In the genomic region with DNA sequence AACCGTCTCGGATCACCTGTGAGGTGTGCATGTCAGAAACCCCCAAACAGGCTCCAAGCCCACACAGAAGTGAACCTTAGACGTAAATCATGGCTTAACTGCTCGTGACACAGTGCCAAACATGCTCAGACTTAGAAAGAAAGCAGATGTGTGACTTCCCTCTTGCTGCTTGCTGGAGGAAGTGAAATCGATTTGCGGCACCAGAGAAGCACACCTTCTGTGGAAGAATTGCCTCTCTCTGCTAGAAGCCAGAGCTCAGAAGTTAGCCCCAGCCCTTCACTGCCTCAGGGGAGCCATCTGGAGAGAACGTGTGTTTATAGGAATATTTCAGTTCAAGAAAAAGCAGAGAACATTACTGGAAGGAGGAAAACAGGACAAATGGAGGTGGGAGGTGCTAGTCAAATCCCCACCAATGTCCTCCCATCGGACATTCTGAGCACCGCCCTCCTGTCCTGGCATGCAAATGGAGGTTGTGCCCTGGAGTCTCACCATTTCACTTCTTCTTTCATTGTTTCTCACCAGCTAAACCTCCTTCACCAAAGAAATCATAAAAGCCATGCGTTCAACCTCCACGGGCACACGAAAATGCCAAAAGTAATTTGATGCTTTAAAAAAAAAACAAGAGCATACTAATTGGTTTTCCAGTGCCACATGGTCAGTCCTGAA, we compare ENCODE assay signal across 15 mouse cellular contexts. TPM values are rescaled to one million over a fixed set of nuclear protein-coding genes. Genes with fewer than 3 reads are reported as not detected.
A peak's percentile ranks its signal among the peaks of the same experiment; 100 is the strongest.
DNase-seq lines count a peak whose midpoint lies in the region; ATAC-seq and TF ChIP-seq lines count a peak whose summit lies in the region.
"Had no signal": no experiment of that assay in that cellular context is flagged by ENCODE, and none has a peak within 500 bp of the region (broad histone marks: within the 10 kb centered on the region; RNA-seq: fewer than 3 reads in every experiment).

No protein-coding gene starts in this region.

- ATAC-seq in kidney, embryonic 16.5 days (ENCODE audit: low FRiP score, low TSS enrichment), result peak; percentile 46; the same call in 1 of the 2 replicates
- peak; percentile 71 for ATAC-seq in limb, embryonic 14.5 days (ENCODE audit: low FRiP score, low read depth)

- no peaks in the 10 kb centered on the region for H3K9me3 ChIP-seq in kidney, embryonic 16.5 days (ENCODE audit: low read length)
- no peaks in the 10 kb centered on the region for H3K9me3 ChIP-seq in embryonic facial prominence, embryonic 10.5 days
- H3K9me3 ChIP-seq in limb, embryonic 14.5 days (ENCODE audit: control insufficient read depth, low read length), result no peaks in the 10 kb centered on the region
- H3K9me3 ChIP-seq: G1E; hindbrain, embryonic 10.5 days had no signal

- H3K4me2 ChIP-seq in kidney, embryonic 16.5 days (replicated peaks; ENCODE audit: low read depth, low read length), result peak overlapping the region; percentile 38
- H3K4me2 ChIP-seq in limb, embryonic 14.5 days (replicated peaks; ENCODE audit: low read depth, low read length, severe bottlenecking), result peak overlapping the region; percentile 35

- no peak overlapping the region for H3K9ac ChIP-seq in kidney, embryonic 16.5 days (replicated peaks; ENCODE audit: low read length)
- no peak overlapping the region for H3K9ac ChIP-seq in limb, embryonic 14.5 days (ENCODE audit: low read depth, low read length, severe bottlenecking)

- no peaks in the 10 kb centered on the region for H3K36me3 ChIP-seq in kidney, embryonic 16.5 days (ENCODE audit: insufficient read depth, low read length)
- H3K36me3 ChIP-seq in embryonic facial prominence, embryonic 10.5 days (replicated peaks), result no peaks in the 10 kb centered on the region
- H3K36me3 ChIP-seq in limb, embryonic 14.5 days (ENCODE audit: control insufficient read depth, insufficient read depth, low read length), result no peaks in the 10 kb centered on the region
- H3K36me3 ChIP-seq in spleen, adult 2 months (ENCODE audit: control insufficient read depth, insufficient read depth, low read length), result no peaks in the 10 kb centered on the region
- H3K36me3 ChIP-seq: G1E; hindbrain, embryonic 10.5 days had no signal

- no peaks in the 10 kb centered on the region for H3K4me1 ChIP-seq in kidney, embryonic 16.5 days (ENCODE audit: insufficient read depth, low read length)
- H3K4me1 ChIP-seq in embryonic facial prominence, embryonic 10.5 days, result no peaks in the 10 kb centered on the region
- H3K4me1 ChIP-seq in limb, embryonic 14.5 days (ENCODE audit: control insufficient read depth, insufficient read depth, low read length), result 0 out of 2 replicates have a peak, but pooled peaks cover 3% of the 10 kb centered on the region
- no peaks in the 10 kb centered on the region; the same call in none of the 2 replicates for H3K4me1 ChIP-seq in spleen, adult 2 months (ENCODE audit: control insufficient read depth, insufficient read depth, insufficient read length)
- H3K4me1 ChIP-seq: hindbrain, embryonic 10.5 days had no signal

- DNase-seq in kidney, postnatal 10 days, result no peak
- DNase-seq in embryonic facial prominence, embryonic 10.5 days (ENCODE audit: low spot score), result peak; percentile 24
- DNase-seq in limb, embryonic 14.5 days (ENCODE audit: low spot score), result peak; percentile 61
- DNase-seq in spleen, adult 2 months (ENCODE audit: low read depth in 1 of 2, low spot score in 2 of 2), result peak; percentile 63 to 86
- DNase-seq in adrenal gland, postnatal 10 days, result no peak
- no peak for DNase-seq in cerebellum, adult 9-11 months
- no peak for DNase-seq in gastrocnemius, adult 8-10 months (ENCODE audit: low spot score in 2 of 2)
- DNase-seq: adrenal gland, adult 8-10 months; lung, postnatal 4 days; thymus, postnatal 14 days had no signal

- no peak for TF ChIP-seq CTCF in spleen, adult 2 months (IDR thresholded peaks at IDR 0.05; ENCODE audit: extremely low read depth, insufficient read depth, insufficient read length, insufficient replicate concordance)

- H3K4me3 ChIP-seq in kidney, embryonic 16.5 days (ENCODE audit: low read length), result 0 out of 2 replicates have a peak overlapping the region, but pooled peaks have one; percentile 12
- H3K4me3 ChIP-seq in embryonic facial prominence, embryonic 10.5 days, result no peak overlapping the region
- H3K4me3 ChIP-seq in limb, embryonic 14.5 days (replicated peaks; ENCODE audit: low read length), result 0 out of 2 replicates have a peak overlapping the region, but pooled peaks have one; percentile 14
- H3K4me3 ChIP-seq in spleen, adult 2 months (ENCODE audit: extremely low read depth, insufficient read depth, insufficient read length), result peak overlapping the region; percentile 25; the same call in 1 of the 2 replicates
- H3K4me3 ChIP-seq: hindbrain, embryonic 10.5 days had no signal

- no peak for TF ChIP-seq POLR2A in limb, embryonic 14.5 days (IDR thresholded peaks at IDR 0.05; ENCODE audit: borderline replicate concordance, extremely low read depth, insufficient read depth, insufficient read length)
- no peak; the same call in 1 of the 2 replicates for TF ChIP-seq POLR2A in spleen, adult 2 months (IDR thresholded peaks at IDR 0.05; ENCODE audit: low read depth, low read length)

- H3K27me3 ChIP-seq in kidney, embryonic 16.5 days (ENCODE audit: insufficient read depth, low read length), result no peaks in the 10 kb centered on the region
- H3K27me3 ChIP-seq in embryonic facial prominence, embryonic 10.5 days (replicated peaks; ENCODE audit: low read depth, poor library complexity, severe bottlenecking), result no peaks in the 10 kb centered on the region
- no peaks in the 10 kb centered on the region for H3K27me3 ChIP-seq in limb, embryonic 14.5 days (ENCODE audit: control insufficient read depth, insufficient read depth, low read length)
- no peaks in the 10 kb centered on the region for H3K27me3 ChIP-seq in spleen, adult 2 months (ENCODE audit: control insufficient read depth, insufficient read depth, low read length)

- 35% methylated on average over 12 of the region's 12 CpGs for WGBS in kidney, embryonic 16.5 days
- 74% methylated on average over 12 of the region's 12 CpGs for WGBS in embryonic facial prominence, embryonic 10.5 days
- 20% methylated on average over 12 of the region's 12 CpGs for WGBS in limb, embryonic 14.5 days
- 13% methylated on average over 12 of the region's 12 CpGs for WGBS in spleen, adult 2 months

- 0 out of 2 replicates have a peak overlapping the region, but pooled peaks have one; percentile 1 for H3K27ac ChIP-seq in kidney, embryonic 16.5 days (ENCODE audit: low read length)
- H3K27ac ChIP-seq in embryonic facial prominence, embryonic 10.5 days (replicated peaks), result no peak overlapping the region
- no peak overlapping the region for H3K27ac ChIP-seq in limb, embryonic 14.5 days (replicated peaks; ENCODE audit: low read depth, low read length)
- H3K27ac ChIP-seq in spleen, adult 2 months (ENCODE audit: insufficient read depth, low read length), result peak overlapping the region; percentile 93
- H3K27ac ChIP-seq: hindbrain, embryonic 10.5 days had no signal

RNA-seq across cellular contexts. Expression of gene Mpeg1, which starts 3.0 kb away (rescaled TPM):
- polyA plus RNA-seq in kidney, embryonic 16.5 days (2015; fragmentation: Nextera tagmentation; extraction: Ambion mirVana), result 0.54 and 0.62 TPM in 2 replicates
- 0.08 and 0.17 TPM in 2 replicates for polyA plus RNA-seq in embryonic facial prominence, embryonic 10.5 days (2016; fragmentation: Nextera tagmentation; extraction: Ambion mirVana)
- polyA plus RNA-seq in limb, embryonic 14.5 days (2012; rRNA removed), result 3.5 and 3.6 TPM in 2 replicates
- polyA plus RNA-seq in limb, embryonic 14.5 days (2014; fragmentation: Nextera tagmentation; extraction: Ambion mirVana), result 0.92 and 1.00 TPM in 2 replicates
- 30.5 and 41.7 TPM in 2 replicates for polyA plus RNA-seq in spleen, adult 2 months (2012; rRNA removed)
- total RNA-seq in adrenal gland, postnatal 10 days (2021), result 10 to 100 TPM; 15.1 to 16.1 TPM
- 1 to 10 TPM in 2 of 4 experiments, under 1 TPM in 2; 0.53 to 1.4 (median 0.91) TPM for total RNA-seq in gastrocnemius, adult 8-10 months (2022)
- polyA plus RNA-seq: G1E had no signal

RNA-seq across cellular contexts. Expression of gene Pfpl, which starts 29.8 kb away (rescaled TPM):
- not detected in 2 replicates for polyA plus RNA-seq in kidney, embryonic 16.5 days (2015; fragmentation: Nextera tagmentation; extraction: Ambion mirVana)
- not detected in 2 replicates for polyA plus RNA-seq in embryonic facial prominence, embryonic 10.5 days (2016; fragmentation: Nextera tagmentation; extraction: Ambion mirVana)
- not detected in 2 replicates for polyA plus RNA-seq in limb, embryonic 14.5 days (2012; rRNA removed)
- not detected in 2 replicates for polyA plus RNA-seq in limb, embryonic 14.5 days (2014; fragmentation: Nextera tagmentation; extraction: Ambion mirVana)
- not detected in 2 replicates for polyA plus RNA-seq in spleen, adult 2 months (2012; rRNA removed)
- not detected for total RNA-seq in adrenal gland, postnatal 10 days (2021)
- total RNA-seq in gastrocnemius, adult 8-10 months (2022), result not detected
- total RNA-seq: adrenal gland, adult 8-10 months; gastrocnemius, adult 18-20 months; layer of hippocampus, postnatal 25 days had no signal
- polyA plus RNA-seq: G1E; hindbrain, embryonic 10.5 days had no signal

RNA-seq across cellular contexts. Expression of gene Olfr1441, which starts 40.3 kb away (rescaled TPM):
- polyA plus RNA-seq in kidney, embryonic 16.5 days (2015; fragmentation: Nextera tagmentation; extraction: Ambion mirVana), result not detected in 2 replicates
- polyA plus RNA-seq in embryonic facial prominence, embryonic 10.5 days (2016; fragmentation: Nextera tagmentation; extraction: Ambion mirVana), result not detected in 2 replicates
- polyA plus RNA-seq in limb, embryonic 14.5 days (2012; rRNA removed), result not detected in 2 replicates
- not detected in 2 replicates for polyA plus RNA-seq in limb, embryonic 14.5 days (2014; fragmentation: Nextera tagmentation; extraction: Ambion mirVana)
- not detected in 2 replicates for polyA plus RNA-seq in spleen, adult 2 months (2012; rRNA removed)
- total RNA-seq in adrenal gland, postnatal 10 days (2021), result not detected
- not detected for total RNA-seq in gastrocnemius, adult 8-10 months (2022)
- total RNA-seq: adrenal gland, adult 8-10 months; gastrocnemius, adult 18-20 months; layer of hippocampus, postnatal 25 days had no signal
- polyA plus RNA-seq: G1E; hindbrain, embryonic 10.5 days had no signal

RNA-seq across cellular contexts. Expression of gene Dtx4, which starts 43.7 kb away (rescaled TPM):
- polyA plus RNA-seq in kidney, embryonic 16.5 days (2015; fragmentation: Nextera tagmentation; extraction: Ambion mirVana), result 6.1 and 6.6 TPM in 2 replicates
- polyA plus RNA-seq in embryonic facial prominence, embryonic 10.5 days (2016; fragmentation: Nextera tagmentation; extraction: Ambion mirVana), result 12.1 and 19.8 TPM in 2 replicates
- 10.3 and 10.6 TPM in 2 replicates for polyA plus RNA-seq in limb, embryonic 14.5 days (2012; rRNA removed)
- polyA plus RNA-seq in limb, embryonic 14.5 days (2014; fragmentation: Nextera tagmentation; extraction: Ambion mirVana), result 10.4 TPM in 2 replicates
- polyA plus RNA-seq in spleen, adult 2 months (2012; rRNA removed), result 4.3 TPM in 2 replicates
- 10 to 100 TPM; 22.5 to 24.4 TPM for total RNA-seq in adrenal gland, postnatal 10 days (2021)
- 1 to 10 TPM; 2.1 to 2.6 (median 2.4) TPM for total RNA-seq in gastrocnemius, adult 8-10 months (2022)
- polyA plus RNA-seq: G1E had no signal

Comparison
In these comparisons a context has a peak if more than half of its experiments do, and no peak if none do; other contexts are left out.
1. H3K27ac ChIP-seq: peak in kidney, embryonic 16.5 days (single experiment) and spleen, adult 2 months (single experiment); none in embryonic facial prominence, embryonic 10.5 days (single experiment) and limb, embryonic 14.5 days (single experiment).
2. DNase-seq: peak in embryonic facial prominence, embryonic 10.5 days (single experiment), limb, embryonic 14.5 days (single experiment) and spleen, adult 2 months (2 of 2); none in kidney, postnatal 10 days (single experiment), adrenal gland, postnatal 10 days (single experiment), cerebellum, adult 9-11 months (single experiment) and gastrocnemius, adult 8-10 months (0 of 2).